Mouse (Mus musculus): ENCODE data around the gene Uchl4.

Uchl4 gene

DNA sequence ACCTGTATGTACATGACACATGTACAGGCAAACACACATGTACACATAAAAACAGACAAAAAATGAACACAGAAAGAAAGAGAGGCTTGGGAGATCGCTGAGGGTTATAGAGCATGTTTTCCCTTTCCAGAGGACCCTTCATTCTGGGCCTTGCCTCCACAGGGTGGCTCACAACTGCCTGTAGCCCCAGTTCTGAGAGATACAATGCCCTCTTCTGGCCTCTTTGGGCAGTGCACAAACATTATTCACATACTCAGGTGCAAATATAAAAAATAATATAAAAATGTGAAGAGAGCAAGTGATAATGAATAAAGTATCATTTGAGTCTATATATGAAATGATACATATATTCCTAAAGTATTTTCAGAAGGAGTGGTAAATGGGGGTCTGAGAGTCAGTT lies 39.9 kb downstream of the Uchl4 start:
- no peak for DNase-seq (ENCODE audit: low spot score)

DNA sequence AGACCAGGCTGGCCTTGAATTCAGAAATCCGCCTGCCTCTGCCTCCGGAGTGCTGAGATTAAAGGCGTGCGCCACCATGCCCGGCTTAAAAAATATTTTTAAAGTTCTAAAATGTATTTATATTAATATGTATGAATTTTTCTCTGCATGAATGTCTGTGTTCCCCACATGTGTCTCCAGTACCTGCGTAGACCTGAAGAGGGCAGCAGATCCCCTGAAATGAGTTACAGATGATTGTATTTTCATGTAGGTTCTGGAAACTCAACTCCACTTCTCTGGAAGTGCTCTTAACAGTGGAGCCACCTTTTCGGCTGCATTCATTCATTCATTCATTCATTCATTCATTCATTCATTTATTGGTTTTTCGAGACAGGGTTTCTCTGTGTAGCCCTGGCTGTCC lies 42.7 kb downstream of the Uchl4 start:
- DNase-seq (ENCODE audit: low spot score): no peak

DNA sequence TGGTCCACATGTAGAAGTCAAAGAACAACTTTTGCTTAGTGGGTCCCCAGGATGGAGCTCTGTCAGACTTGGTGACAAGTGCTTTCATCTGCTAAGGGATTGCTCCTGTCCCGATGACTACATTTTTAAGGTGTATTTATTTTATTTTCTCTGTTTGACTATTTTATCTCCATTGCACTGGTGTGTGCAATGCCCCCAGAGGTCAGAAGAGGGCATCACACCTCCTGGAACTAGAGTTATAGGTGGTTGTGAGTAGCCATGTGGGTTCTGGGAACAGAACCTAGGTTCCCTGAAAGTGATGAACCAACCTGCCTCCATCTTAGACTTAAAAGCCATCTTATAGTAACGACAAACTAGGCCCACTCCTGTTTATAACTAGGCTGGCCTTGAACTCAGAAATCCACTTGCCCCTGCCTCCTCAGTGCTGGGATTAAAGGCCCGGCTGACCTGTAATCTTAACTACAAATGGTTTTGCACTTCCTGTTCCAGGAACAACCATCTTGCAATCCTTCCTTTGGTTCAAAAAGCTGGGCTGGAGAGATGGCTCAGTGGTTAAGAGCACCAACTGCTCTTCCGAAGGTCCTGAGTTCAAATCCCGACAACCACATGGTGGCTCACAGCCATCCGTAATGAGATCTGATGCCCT lies 43.8 kb downstream of the Uchl4 start:
- DNase-seq (ENCODE audit: low spot score): no peak

DNA sequence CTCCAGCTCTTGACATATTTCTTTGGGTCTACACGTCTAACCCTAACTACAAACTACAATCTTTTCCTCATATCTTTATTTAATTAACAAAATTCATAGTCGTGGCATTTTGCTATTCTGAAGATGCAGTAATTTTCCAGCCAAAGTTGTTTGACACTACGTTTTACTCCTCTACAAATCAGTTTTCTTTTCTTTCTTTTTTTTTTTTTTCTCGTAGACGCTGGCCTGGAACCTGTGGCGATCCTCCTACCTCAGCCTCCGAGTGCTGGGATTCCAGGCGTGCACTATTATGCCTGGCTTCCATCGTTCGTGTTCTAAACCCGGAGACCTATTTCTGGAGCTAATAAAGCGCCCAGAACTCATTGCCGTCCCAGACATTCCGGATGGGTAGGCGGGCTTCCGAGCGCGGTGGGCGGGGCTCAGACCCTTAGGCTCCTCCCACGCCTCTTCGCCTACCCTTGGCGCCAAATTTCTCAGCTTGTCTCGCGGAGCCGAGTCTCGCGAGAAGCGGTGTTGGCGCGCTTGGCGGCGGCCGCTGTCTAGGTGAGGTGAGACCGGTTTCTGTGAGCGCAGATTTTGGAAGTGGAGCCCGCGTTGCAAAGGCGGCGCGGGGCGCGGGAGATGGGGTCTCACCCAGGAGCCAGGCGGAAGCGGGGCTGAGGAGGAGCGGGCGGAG lies 46.2 kb downstream of the Uchl4 start, which contains the start of gene Tipin:
TSS of gene Tipin (plus strand) at position 477 of the 676 bp plus-strand sequence.
- DNase-seq (ENCODE audit: low spot score): peak; percentile 86

DNA sequence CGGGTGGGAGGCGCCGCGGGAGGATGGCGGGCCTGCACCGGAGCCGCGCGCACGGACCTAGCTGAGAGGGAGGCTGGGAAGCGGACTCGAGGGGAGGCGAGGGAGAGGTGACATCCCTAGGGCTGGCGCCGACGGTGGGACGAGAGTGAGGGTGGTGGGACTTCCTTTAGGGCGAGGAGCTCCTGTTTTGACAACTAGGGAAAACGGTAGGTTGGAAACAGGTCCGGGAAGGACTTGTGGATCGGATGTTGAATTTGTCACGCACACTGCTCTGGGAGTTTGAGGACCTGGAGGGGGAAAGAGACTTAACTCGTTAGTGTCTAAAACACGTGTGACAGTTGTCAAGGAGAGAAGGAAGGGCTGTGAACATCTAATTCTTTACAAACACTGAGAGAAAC lies 46.8 kb downstream of the Uchl4 start:
- no peak for DNase-seq (ENCODE audit: low spot score)

DNA sequence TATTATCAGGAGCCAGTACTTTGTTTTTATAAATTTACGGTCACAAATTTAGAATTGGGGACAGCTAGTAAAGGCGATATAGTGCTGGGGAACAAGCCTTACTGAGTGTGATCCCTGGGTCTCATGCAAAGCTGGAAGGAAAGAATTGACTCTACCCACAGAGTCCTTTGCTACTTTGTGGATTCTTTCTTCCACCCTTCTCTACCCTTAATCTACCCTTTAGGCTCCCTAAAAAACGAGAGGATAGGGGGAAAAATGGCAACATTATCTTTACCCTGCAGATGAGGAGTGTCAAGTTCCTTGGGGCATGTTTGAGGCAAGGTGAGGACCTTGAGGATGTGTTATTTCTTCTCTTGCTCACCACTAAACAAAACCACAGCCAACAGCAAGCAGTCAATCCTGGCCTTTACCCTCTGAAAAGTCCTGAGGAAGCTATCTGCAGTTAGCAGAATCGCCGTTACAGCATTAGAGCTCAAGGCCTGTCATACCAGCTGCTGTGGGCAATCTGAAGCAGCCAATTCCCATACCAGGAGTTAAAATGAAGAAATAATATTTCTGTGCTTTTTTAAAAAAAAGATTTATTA lies 47.5 kb downstream of the Uchl4 start:
- DNase-seq (ENCODE audit: low spot score): no peak

Measured in left cerebral cortex, adult 11 months (tissue).